Mouse (Mus musculus): ENCODE data around the gene Tcl1b2. TPM values are rescaled to one million over a fixed set of nuclear protein-coding genes. Genes with fewer than 3 reads are reported as not detected.

Gene Tcl1b2
- polyA plus RNA-seq (2014; fragmentation: Illumina TruSeq; extraction: RNeasy Lipid Tissue Mini Kit (QIAGEN cat#74804); ENCODE audit: low read depth, low replicate concordance) = not detected

GRCm38 (mm10) chr12:105145714-105146113, at the start of gene Tcl1b2:
Gene Tcl1b2 (plus strand): TSS chr12:105146014.

GRCm38 (mm10) chr12:105159390-105159789, 13.6 kb downstream of the Tcl1b2 start, which contains the start of gene Tcl1b1:
Gene Tcl1b1 (plus strand): TSS chr12:105159690.

GRCm38 (mm10) chr12:105176044-105176443, 30.2 kb downstream of the Tcl1b2 start, which contains the start of gene Tcl1b5:
Gene Tcl1b5 (plus strand): TSS chr12:105176344.

GRCm38 (mm10) chr12:105190743-105191142, 44.9 kb downstream of the Tcl1b2 start, which contains the start of gene Tcl1b3:
Gene Tcl1b3 (plus strand): TSS chr12:105191043.

GRCm38 (mm10) chr12:105201657-105202056, 55.8 kb downstream of the Tcl1b2 start, which contains the start of gene Tcl1b4:
Gene Tcl1b4 (plus strand): TSS chr12:105201957.

Other genes with a start within 250 kb of the Tcl1b2 start
- gene Syne3, start 136.2 kb upstream of the Tcl1b2 start, polyA plus RNA-seq (2014; fragmentation: Illumina TruSeq; extraction: RNeasy Lipid Tissue Mini Kit (QIAGEN cat#74804); ENCODE audit: low read depth, low replicate concordance) = 1.2 TPM
- gene Glrx5, start 113.3 kb upstream of the Tcl1b2 start, polyA plus RNA-seq (2014; fragmentation: Illumina TruSeq; extraction: RNeasy Lipid Tissue Mini Kit (QIAGEN cat#74804); ENCODE audit: low read depth, low replicate concordance) = 26.5 TPM
- gene Tcl1b1, start 13.7 kb downstream of the Tcl1b2 start, polyA plus RNA-seq (2014; fragmentation: Illumina TruSeq; extraction: RNeasy Lipid Tissue Mini Kit (QIAGEN cat#74804); ENCODE audit: low read depth, low replicate concordance) = not detected
- gene Tcl1b5, start 30.3 kb downstream of the Tcl1b2 start, polyA plus RNA-seq (2014; fragmentation: Illumina TruSeq; extraction: RNeasy Lipid Tissue Mini Kit (QIAGEN cat#74804); ENCODE audit: low read depth, low replicate concordance) = not detected
- not detected for gene Tcl1b3, start 45.0 kb downstream of the Tcl1b2 start, polyA plus RNA-seq (2014; fragmentation: Illumina TruSeq; extraction: RNeasy Lipid Tissue Mini Kit (QIAGEN cat#74804); ENCODE audit: low read depth, low replicate concordance)
- not detected for gene Tcl1b4, start 55.9 kb downstream of the Tcl1b2 start, polyA plus RNA-seq (2014; fragmentation: Illumina TruSeq; extraction: RNeasy Lipid Tissue Mini Kit (QIAGEN cat#74804); ENCODE audit: low read depth, low replicate concordance)
- gene Tcl1, start 76.8 kb downstream of the Tcl1b2 start, polyA plus RNA-seq (2014; fragmentation: Illumina TruSeq; extraction: RNeasy Lipid Tissue Mini Kit (QIAGEN cat#74804); ENCODE audit: low read depth, low replicate concordance) = not detected
- not detected for gene Tunar, start 187.9 kb downstream of the Tcl1b2 start, polyA plus RNA-seq (2014; fragmentation: Illumina TruSeq; extraction: RNeasy Lipid Tissue Mini Kit (QIAGEN cat#74804); ENCODE audit: low read depth, low replicate concordance)